Mouse (Mus musculus) MEL (cell line): ENCODE results near the gene Slc35c2. TPM values are rescaled to one million over a fixed set of nuclear protein-coding genes. Genes with fewer than 3 reads are reported as not detected.

Experiments
- DNase-seq: peaks from one replicate; pipeline ENCODE4 v3.0.0; 2011; ENCODE audit warnings: low read depth, low spot score
- H3K27ac ChIP-seq: 2 replicates; pipeline ENCODE4 v1.5.1; 2012; ENCODE audit warnings: low read depth, mild to moderate bottlenecking, control low read depth, low read length, moderate library complexity; ENCODE audit not compliant: control insufficient read depth
- H3K27me3 ChIP-seq, 2 experiments: fragments of 150-350 bp in 1 of 2; sonication (generic) in 1 of 2; 2 replicates each; pipeline ENCODE4 v1.6.1; 2012; ENCODE audit warnings: low read length in 2 of 2, mild to moderate bottlenecking in 2 of 2, improper control_type of control experiment in 1 of 2, moderate library complexity in 1 of 2; ENCODE audit not compliant: insufficient read depth in 2 of 2, control insufficient read depth in 1 of 2
- H3K36me3 ChIP-seq, 2 experiments: 2 replicates each; pipeline ENCODE4 v1.6.1; 2012 to 2014; ENCODE audit warnings: low read length in 2 of 2, improper control_type of control experiment in 1 of 2, inconsistent platforms in 1 of 2, mild to moderate bottlenecking in 1 of 2; ENCODE audit not compliant: insufficient read depth in 2 of 2, control insufficient read depth in 1 of 2
- H3K4me1 ChIP-seq, 2 experiments: fragments of 150-350 bp in 1 of 2; sonication (generic) in 1 of 2; 2 replicates each; pipeline ENCODE4 v1.6.1; 2012; ENCODE audit warnings: low read length in 2 of 2, improper control_type of control experiment in 1 of 2, mild to moderate bottlenecking in 1 of 2; ENCODE audit not compliant: insufficient read depth in 2 of 2, control insufficient read depth in 1 of 2
- H3K4me3 ChIP-seq, 2 experiments: fragments of 150-350 bp in 1 of 2; sonication (generic) in 1 of 2; 2 replicates each; pipeline ENCODE4 v1.5.1; 2012; ENCODE audit warnings: low read depth in 2 of 2, low read length in 2 of 2, mild to moderate bottlenecking in 2 of 2, moderate library complexity in 2 of 2, control low read depth in 1 of 2, improper control_type of control experiment in 1 of 2; ENCODE audit not compliant: control insufficient read depth in 1 of 2, insufficient read depth in 1 of 2
- H3K79me2 ChIP-seq: 2 replicates; pipeline ENCODE4 v1.6.1; 2012; ENCODE audit warnings: mild to moderate bottlenecking, low read length, moderate library complexity; ENCODE audit not compliant: control insufficient read depth, poor library complexity, insufficient read depth
- H3K9ac ChIP-seq: 2 replicates; pipeline ENCODE4 v1.6.1; 2012; ENCODE audit warnings: low read depth, mild to moderate bottlenecking, control low read depth, low read length, moderate library complexity; ENCODE audit not compliant: control insufficient read depth, poor library complexity, severe bottlenecking
- H3K9me3 ChIP-seq: fragments of 150-350 bp; sonication (generic); replicated peaks from 2 replicates; pipeline ENCODE4 v1.6.1; 2012; ENCODE audit warnings: mild to moderate bottlenecking, low read length, improper control_type of control experiment, moderate library complexity; ENCODE audit not compliant: insufficient read depth
- BHLHE40 ChIP-seq: IDR thresholded peaks from 2 replicates; pipeline ENCODE4 v1.6.1; 2012; ENCODE audit warnings: low read depth, mild to moderate bottlenecking, inconsistent platforms, low read length, improper control_type of control experiment, borderline replicate concordance
- CHD2 ChIP-seq: IDR thresholded peaks from 2 replicates; pipeline ENCODE4 v1.6.1; 2011; ENCODE audit warnings: low read length, improper control_type of control experiment
- ETS1 ChIP-seq: IDR thresholded peaks from 2 replicates; pipeline ENCODE4 v1.6.1; 2012; ENCODE audit warnings: low read depth, mild to moderate bottlenecking, inconsistent platforms, low read length, improper control_type of control experiment, moderate library complexity
- MXI1 ChIP-seq: IDR thresholded peaks from 2 replicates; pipeline ENCODE4 v1.6.1; 2011; ENCODE audit warnings: mild to moderate bottlenecking, low read depth, low read length, improper control_type of control experiment
- NRF1 ChIP-seq: IDR thresholded peaks from 2 replicates; pipeline ENCODE4 v1.6.1; 2014; ENCODE audit warnings: low read depth, mild to moderate bottlenecking, inconsistent platforms, low read length, improper control_type of control experiment, moderate library complexity; ENCODE audit not compliant: poor library complexity, insufficient read depth, severe bottlenecking
- POLR2AphosphoS5 ChIP-seq: IDR thresholded peaks from 2 replicates; pipeline ENCODE4 v1.6.1; 2012; ENCODE audit warnings: low read depth, borderline replicate concordance, mild to moderate bottlenecking, inconsistent platforms, low read length, moderate library complexity, mixed read lengths
- TAL1 ChIP-seq: IDR thresholded peaks from 2 replicates; pipeline ENCODE4 v1.6.1; 2012; ENCODE audit warnings: mild to moderate bottlenecking, inconsistent platforms, low read length, moderate library complexity, mixed read lengths
- ZC3H11A ChIP-seq: IDR thresholded peaks from 2 replicates; pipeline ENCODE4 v1.6.1; 2012; ENCODE audit warnings: low read depth, mild to moderate bottlenecking, inconsistent platforms, low read length, improper control_type of control experiment
- polyA plus RNA-seq, 2 experiments: library from polyadenylated mRNA; stranded (reverse) in 1 of 2; unstranded in 1 of 2; fragments of >175 nt in 1 of 2; fragments of >200 nt in 1 of 2; gene quantifications; 2 replicates each; pipeline versions ENCODE4 v1.2.1 to v1.2.4; 2012; ENCODE audit warnings: low replicate concordance in 2 of 2, low read depth in 1 of 2; ENCODE audit not compliant: insufficient read length in 2 of 2, insufficient read depth in 1 of 2, missing spikeins in 1 of 2
- total RNA-seq: library from RNA; depleted of rRNA; stranded (reverse); fragments of 300-350 nt; gene quantifications from 2 replicates; pipeline ENCODE4 v1.2.3, GENCODE M21; 2012

Slc35c2 gene
- total and polyA plus RNA-seq, 3 experiments: 64.9 to 121 TPM; not detected in 1

- TF ChIP-seq BHLHE40: no peak
- Histone ChIP-seq H3K79me2 (no peaks in the 10 kb centered on the region), H3K9me3 (no peaks in the 10 kb centered on the region), H3K4me1 (no peaks in the 10 kb centered on the region), H3K27me3 (no peaks in the 10 kb centered on the region), H3K9ac (no peak overlapping the region), H3K4me3 (no peak overlapping the region), H3K27ac (no peak overlapping the region), H3K36me3 (no peaks in the 10 kb centered on the region; a peak in 1 of 4 replicates)
- DNase-seq: no peak
These were observed 12.8 kb upstream of the Slc35c2 start for GRCm38 (mm10) chr2:165300424-165300823.

GRCm38 (mm10) chr2:165297429-165297828 lies 9.8 kb upstream of the Slc35c2 start:
- no peak for TF ChIP-seq POLR2AphosphoS5
- no peak for TF ChIP-seq ETS1
- no peak for TF ChIP-seq CHD2
- no peak for TF ChIP-seq TAL1
- Histone ChIP-seq H3K27ac (no peak overlapping the region), H3K4me3 (no peak overlapping the region), H3K27me3 (no peaks in the 10 kb centered on the region), H3K79me2 (no peaks in the 10 kb centered on the region), H3K9me3 (no peaks in the 10 kb centered on the region), H3K36me3 (no peaks in the 10 kb centered on the region), H3K4me1 (no peaks in the 10 kb centered on the region), H3K9ac (no peak overlapping the region)
- no peak for DNase-seq

GRCm38 (mm10) chr2:165296571-165296970 lies 8.9 kb upstream of the Slc35c2 start:
- Histone ChIP-seq H3K9ac (no peak overlapping the region), H3K9me3 (no peaks in the 10 kb centered on the region), H3K4me3 (no peak overlapping the region), H3K27me3 (no peaks in the 10 kb centered on the region), H3K27ac (no peak overlapping the region), H3K36me3 (no peaks in the 10 kb centered on the region), H3K4me1 (no peaks in the 10 kb centered on the region), H3K79me2 (no peaks in the 10 kb centered on the region)
- no peak for DNase-seq
- TF ChIP-seq NRF1: no peak
- TF ChIP-seq MXI1: no peak
- TF ChIP-seq ZC3H11A: no peak
